Mouse (Mus musculus) liver, embryonic 12.5 days (tissue): ENCODE data around the gene Fmod. TPM values are rescaled to one million over a fixed set of nuclear protein-coding genes. Genes with fewer than 3 reads are reported as not detected.

Experiments
- polyA plus RNA-seq: library from polyadenylated mRNA; unstranded; fragments of >200 nt; fragmentation: Nextera tagmentation; extraction: Ambion mirVana; gene quantifications from 2 replicates; pipeline ENCODE4 v1.2.1, GENCODE M21; 2016

Fmod gene
- polyA plus RNA-seq, 1 experiment from 2014 or later = 3.1 TPM

Other genes starting within 250 kb of the Fmod start
- gene Atp2b4, start 236.2 kb upstream of the Fmod start, polyA plus RNA-seq = 34.1 and 37.6 TPM in 2 replicates
- gene Optc, start 129.3 kb upstream of the Fmod start, polyA plus RNA-seq = 0.10 and 0.11 TPM in 2 replicates
- 0.69 and 0.81 TPM in 2 replicates for gene Prelp, start 115.8 kb upstream of the Fmod start, polyA plus RNA-seq
- gene Btg2, start 41.9 kb downstream of the Fmod start, polyA plus RNA-seq = 78.2 and 80.8 TPM in 2 replicates
- gene Chit1, start 74.0 kb downstream of the Fmod start, polyA plus RNA-seq = 0.07 and 0.12 TPM in 2 replicates
- gene Chil1, start 144.9 kb downstream of the Fmod start, polyA plus RNA-seq = 1.4 and 1.5 TPM in 2 replicates
- gene Mybph, start 156.2 kb downstream of the Fmod start, polyA plus RNA-seq = 0.37 and 1.1 TPM in 2 replicates
- 0.06 and 0.16 TPM in 2 replicates for gene Adora1, start 198.2 kb downstream of the Fmod start, polyA plus RNA-seq